26 mouse cellular contexts compared by ENCODE assay signal in genomic region chr4:151041506-151041905, GRCm38 (mm10). TPM values are rescaled to one million over a fixed set of nuclear protein-coding genes. Genes with fewer than 3 reads are reported as not detected.
A peak's percentile ranks its signal among the peaks of the same experiment; 100 is the strongest.
DNase-seq lines count a peak whose midpoint lies in the region; ATAC-seq and TF ChIP-seq lines count a peak whose summit lies in the region.
"Had no signal": no experiment of that assay in that cellular context is flagged by ENCODE, and none has a peak within 500 bp of the region (broad histone marks: within the 10 kb centered on the region; RNA-seq: fewer than 3 reads in every experiment).

No protein-coding gene starts in this region.

- ATAC-seq in lung, postnatal 0 days, result no peak
- ATAC-seq in intestine, embryonic 16.5 days, result no peak

- no peak overlapping the region for H3K4me3 ChIP-seq in lung, postnatal 0 days (ENCODE audit: low read depth, low read length)
- H3K4me3 ChIP-seq in intestine, embryonic 16.5 days (ENCODE audit: low read length), result no peak overlapping the region
- H3K4me3 ChIP-seq: embryonic facial prominence, embryonic 15.5 days; forebrain, embryonic 12.5 days; heart, embryonic 12.5 days; neural tube, embryonic 13.5 days had no signal

- peak; percentile 82 for DNase-seq in heart, adult 11 months
- no peak for DNase-seq in heart, postnatal 4 days
- DNase-seq in lung, postnatal 0 days (ENCODE audit: low spot score), result no peak
- DNase-seq in lung, postnatal 14 days, result no peak
- peak; percentile 42 to 57 for DNase-seq in frontal cortex, adult 2 months (ENCODE audit: extremely low spot score in 1 of 2, low spot score in 1 of 2)
- peak; percentile 45 for DNase-seq in right cerebral cortex, postnatal 25 days
- DNase-seq in T-cell, adult 2 months (ENCODE audit: low spot score), result no peak
- DNase-seq: adrenal gland, adult 8-10 months; cerebellum, adult 2 months; lung, embryonic 14.5 days; thymus, postnatal 4 days had no signal

- no peak overlapping the region for H3K9ac ChIP-seq in lung, postnatal 0 days (replicated peaks; ENCODE audit: low read depth)
- no peak overlapping the region for H3K9ac ChIP-seq in intestine, embryonic 16.5 days (ENCODE audit: low read depth, low read length)
- H3K9ac ChIP-seq: embryonic facial prominence, embryonic 15.5 days; forebrain, embryonic 12.5 days; heart, embryonic 12.5 days; lung, embryonic 14.5 days; neural tube, embryonic 13.5 days had no signal

- H3K4me2 ChIP-seq in lung, postnatal 0 days (replicated peaks; ENCODE audit: low read depth, low read length), result peak overlapping the region; percentile 20; the same call in 1 of the 2 replicates
- no peak overlapping the region for H3K4me2 ChIP-seq in intestine, embryonic 16.5 days (ENCODE audit: low read depth, low read length)
- H3K4me2 ChIP-seq: embryonic facial prominence, embryonic 15.5 days; forebrain, embryonic 12.5 days; heart, embryonic 12.5 days; liver, embryonic 11.5 days; lung, embryonic 14.5 days; neural tube, embryonic 13.5 days had no signal

- H3K27me3 ChIP-seq in lung, postnatal 0 days (replicated peaks; ENCODE audit: insufficient read depth, low read length), result no peaks in the 10 kb centered on the region
- no peaks in the 10 kb centered on the region for H3K27me3 ChIP-seq in intestine, embryonic 16.5 days (replicated peaks; ENCODE audit: control insufficient read depth, insufficient read depth, low read length)
- H3K27me3 ChIP-seq: embryonic facial prominence, embryonic 15.5 days; heart, embryonic 12.5 days had no signal

- no peaks in the 10 kb centered on the region for H3K9me3 ChIP-seq in lung, postnatal 0 days (ENCODE audit: low read length)
- H3K9me3 ChIP-seq in intestine, embryonic 16.5 days (ENCODE audit: control insufficient read depth, low read length), result no peaks in the 10 kb centered on the region
- H3K9me3 ChIP-seq: embryonic facial prominence, embryonic 15.5 days; forebrain, embryonic 12.5 days; heart, embryonic 12.5 days; neural tube, embryonic 13.5 days had no signal

- no peak for TF ChIP-seq EP300 in lung, postnatal 0 days (IDR thresholded peaks at IDR 0.05)

- no peak for TF ChIP-seq CTCF in lung, postnatal 0 days (IDR thresholded peaks at IDR 0.05)

- H3K27ac ChIP-seq in lung, postnatal 0 days (ENCODE audit: low read length), result no peak overlapping the region
- no peak overlapping the region for H3K27ac ChIP-seq in intestine, embryonic 16.5 days (ENCODE audit: low read length)
- H3K27ac ChIP-seq: embryonic facial prominence, embryonic 15.5 days; forebrain, embryonic 12.5 days; neural tube, embryonic 13.5 days; stomach, postnatal 0 days had no signal

- 68% methylated on average over 5 of the region's 5 CpGs for WGBS in lung, postnatal 0 days
- WGBS in intestine, embryonic 16.5 days, result 83% methylated on average over 5 of the region's 5 CpGs

- no peaks in the 10 kb centered on the region for H3K36me3 ChIP-seq in lung, postnatal 0 days (ENCODE audit: insufficient read depth, low read length)
- no peaks in the 10 kb centered on the region for H3K36me3 ChIP-seq in intestine, embryonic 16.5 days (ENCODE audit: control insufficient read depth, insufficient read depth, low read length)
- H3K36me3 ChIP-seq: embryonic facial prominence, embryonic 15.5 days had no signal

- peaks cover 5% of the 10 kb centered on the region; the same call in 1 of the 2 replicates for H3K4me1 ChIP-seq in lung, postnatal 0 days (ENCODE audit: insufficient read depth, low read depth, low read length)
- peaks cover 10% of the 10 kb centered on the region; the same call in 1 of the 2 replicates for H3K4me1 ChIP-seq in intestine, embryonic 16.5 days (ENCODE audit: control insufficient read depth, insufficient read depth, low read length)

RNA-seq across cellular contexts. Expression of gene Per3, which starts 3.0 kb away (rescaled TPM):
- 10 to 100 TPM; 12.0 to 12.9 TPM for total RNA-seq in heart, postnatal 4 days (2021)
- polyA plus RNA-seq in lung, postnatal 0 days (2015; fragmentation: Nextera tagmentation; extraction: Ambion mirVana), result 22.9 and 27.1 TPM in 2 replicates
- polyA plus RNA-seq in frontal cortex, adult 2 months (2012; rRNA removed), result 41.7 and 45.1 TPM in 2 replicates
- polyA plus RNA-seq in intestine, embryonic 16.5 days (2015; fragmentation: Nextera tagmentation; extraction: Ambion mirVana), result 3.1 and 3.7 TPM in 2 replicates

RNA-seq across cellular contexts. Expression of gene Vamp3, which starts 16.3 kb away (rescaled TPM):
- total RNA-seq in heart, postnatal 4 days (2021), result 10 to 100 TPM; 83.2 to 86.2 TPM
- polyA plus RNA-seq in lung, postnatal 0 days (2015; fragmentation: Nextera tagmentation; extraction: Ambion mirVana), result 122 and 141 TPM in 2 replicates
- polyA plus RNA-seq in frontal cortex, adult 2 months (2012; rRNA removed), result 53.5 and 55.8 TPM in 2 replicates
- polyA plus RNA-seq in intestine, embryonic 16.5 days (2015; fragmentation: Nextera tagmentation; extraction: Ambion mirVana), result 122 TPM in 2 replicates

RNA-seq across cellular contexts. Expression of gene Uts2, which starts 44.6 kb away (rescaled TPM):
- total RNA-seq in heart, postnatal 4 days (2021), result not detected
- not detected in 2 replicates for polyA plus RNA-seq in lung, postnatal 0 days (2015; fragmentation: Nextera tagmentation; extraction: Ambion mirVana)
- not detected in 2 replicates for polyA plus RNA-seq in frontal cortex, adult 2 months (2012; rRNA removed)
- not detected in 2 replicates for polyA plus RNA-seq in intestine, embryonic 16.5 days (2015; fragmentation: Nextera tagmentation; extraction: Ambion mirVana)
- total RNA-seq: adrenal gland, adult 8-10 months; gastrocnemius, adult 8-10 months; left cerebral cortex, postnatal 10 days; megakaryocyte-erythroid progenitor cell, adult 5-6 weeks; monocyte, adult 5-6 weeks had no signal
- polyA plus RNA-seq: C2C12; embryonic facial prominence, embryonic 15.5 days; forebrain, embryonic 12.5 days; heart, embryonic 12.5 days; kidney, embryonic 14.5 days; large intestine, adult 2 months; liver, embryonic 11.5 days; lung, embryonic 14.5 days; spleen, adult 2 months had no signal

RNA-seq across cellular contexts. Expression of gene Gm13090, which starts 47.9 kb away (rescaled TPM):
- not detected for total RNA-seq in heart, postnatal 4 days (2021)
- not detected in 2 replicates for polyA plus RNA-seq in lung, postnatal 0 days (2015; fragmentation: Nextera tagmentation; extraction: Ambion mirVana)
- polyA plus RNA-seq in frontal cortex, adult 2 months (2012; rRNA removed), result not detected in 2 replicates
- not detected in 2 replicates for polyA plus RNA-seq in intestine, embryonic 16.5 days (2015; fragmentation: Nextera tagmentation; extraction: Ambion mirVana)
- total RNA-seq: adrenal gland, adult 8-10 months; gastrocnemius, adult 8-10 months; left cerebral cortex, postnatal 10 days; megakaryocyte-erythroid progenitor cell, adult 5-6 weeks; monocyte, adult 5-6 weeks had no signal
- polyA plus RNA-seq: C2C12; cerebellum, adult 2 months; embryonic facial prominence, embryonic 15.5 days; heart, embryonic 12.5 days; kidney, embryonic 14.5 days; large intestine, adult 2 months; liver, embryonic 11.5 days; lung, embryonic 14.5 days; spleen, adult 2 months; stomach, postnatal 0 days had no signal

Comparison
In these comparisons a context has a peak if more than half of its experiments do, and no peak if none do; other contexts are left out.
1. DNase-seq: peak in heart, adult 11 months (single experiment), frontal cortex, adult 2 months (2 of 2) and right cerebral cortex, postnatal 25 days (single experiment); none in heart, postnatal 4 days (single experiment), lung, postnatal 0 days (single experiment), lung, postnatal 14 days (single experiment) and T-cell, adult 2 months (single experiment).